Mouse (Mus musculus) CH12.LX (cell line): ENCODE results near the gene Tpx2.

ENCODE experiments used
- CHD2 ChIP-seq: IDR thresholded peaks from 2 replicates; pipeline ENCODE4 v1.6.1; 2011; ENCODE audit warnings: low read length, improper control_type of control experiment
- CTCF ChIP-seq, 2 experiments: IDR thresholded peaks in 1 of 2; conservative IDR thresholded peaks in 1 of 2; 2 replicates each; pipeline ENCODE4 v1.5.1; 2011 to 2012; ENCODE audit warnings: low read depth in 2 of 2, low read length in 2 of 2, improper control_type of control experiment in 1 of 2, inconsistent platforms in 1 of 2, mild to moderate bottlenecking in 1 of 2, moderate library complexity in 1 of 2
- ELF1 ChIP-seq: IDR thresholded peaks from 2 replicates; pipeline ENCODE4 v1.6.1; 2014; ENCODE audit warnings: low read depth, mild to moderate bottlenecking, inconsistent platforms, low read length, improper control_type of control experiment
- EP300 ChIP-seq: IDR thresholded peaks from 2 replicates; pipeline ENCODE4 v1.6.1; 2011; ENCODE audit warnings: low read length, improper control_type of control experiment
- GABPA ChIP-seq: IDR thresholded peaks from 2 replicates; pipeline ENCODE4 v1.6.1; 2012; ENCODE audit warnings: low read depth, low read length, improper control_type of control experiment, inconsistent platforms; ENCODE audit not compliant: insufficient replicate concordance
- MEF2A ChIP-seq: IDR thresholded peaks from 2 replicates; pipeline ENCODE4 v1.6.1; 2014; ENCODE audit warnings: low read depth, mild to moderate bottlenecking, inconsistent platforms, low read length, improper control_type of control experiment, borderline replicate concordance
- ZC3H11A ChIP-seq: IDR thresholded peaks from 2 replicates; pipeline ENCODE4 v1.6.1; 2012; ENCODE audit warnings: low read depth, mild to moderate bottlenecking, inconsistent platforms, low read length, improper control_type of control experiment

GRCm38 (mm10) chr2:152913471-152913870, 65.7 kb downstream of the Tpx2 start:
- no peak for TF ChIP-seq CTCF (conservative IDR thresholded peaks at IDR 0.05 in 1 of 2, IDR thresholded peaks at IDR 0.05 in 1 of 2; ENCODE audit: low read depth in 2 of 2, low read length in 2 of 2)
- no peak for TF ChIP-seq MEF2A
- no peak for TF ChIP-seq CHD2
- TF ChIP-seq ELF1 = no peak
- no peak for TF ChIP-seq EP300
- no peak for TF ChIP-seq ZC3H11A
- TF ChIP-seq GABPA = no peak
